Mouse (Mus musculus): Measurements from ENCODE around the gene Cyp4f15.

DNA sequence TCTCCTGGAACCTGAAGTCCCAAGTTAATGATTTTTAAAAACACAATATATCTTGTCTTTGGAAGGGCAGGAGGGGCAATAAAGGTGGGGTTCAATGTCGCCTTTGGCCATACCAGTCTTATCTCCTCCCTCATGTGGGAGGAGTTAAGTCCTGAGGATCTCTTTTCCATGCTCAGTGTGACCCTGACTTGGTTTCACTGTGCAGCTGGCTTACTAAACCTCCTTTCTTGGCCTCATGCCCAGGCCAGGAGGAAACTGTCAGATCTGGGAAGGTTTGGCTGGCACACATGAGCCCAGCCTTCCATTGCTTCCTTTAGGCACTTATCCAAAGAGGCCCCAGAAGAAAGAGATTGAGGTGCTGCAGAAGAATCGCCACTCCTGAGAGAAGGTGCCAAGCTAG lies 26.7 kb upstream of the Cyp4f15 start, which contains the start of gene Cyp4f40:
- TF ChIP-seq BHLHE40 (IDR thresholded peaks at IDR 0.05; ENCODE audit: low read depth, low read length) (no peak), TBP (conservative IDR thresholded peaks at IDR 0.05; ENCODE audit: low read depth, low read length) (no peak)

Data from CH12.LX (cell line).